Mouse (Mus musculus) testis, adult 2 months (tissue): ENCODE data around the gene Cbfa2t3. TPM values are rescaled to one million over a fixed set of nuclear protein-coding genes. Genes with fewer than 3 reads are reported as not detected.

Experiments
- H3K27ac ChIP-seq: fragments of 200-500 bp; 2 replicates; pipeline ENCODE4 v1.5.1; 2012; ENCODE audit warnings: low read depth, low read length; ENCODE audit not compliant: control insufficient read depth, insufficient read depth
- H3K27me3 ChIP-seq: fragments of 200-500 bp; 2 replicates; pipeline ENCODE4 v1.6.1; 2012; ENCODE audit warnings: mild to moderate bottlenecking, low read length, moderate library complexity; ENCODE audit not compliant: control insufficient read depth, insufficient read depth
- H3K36me3 ChIP-seq: fragments of 200-500 bp; 2 replicates; pipeline ENCODE4 v1.6.1; 2012; ENCODE audit warnings: mild to moderate bottlenecking, low read length; ENCODE audit not compliant: control insufficient read depth, insufficient read depth
- H3K4me1 ChIP-seq: fragments of 200-500 bp; 2 replicates; pipeline ENCODE4 v1.6.1; 2012; ENCODE audit warnings: low read length; ENCODE audit not compliant: control insufficient read depth, insufficient read depth
- H3K4me3 ChIP-seq: fragments of 200-500 bp; 2 replicates; pipeline ENCODE4 v1.5.1; 2012; ENCODE audit warnings: low read depth, mild to moderate bottlenecking, low read length, moderate library complexity, mixed read lengths; ENCODE audit not compliant: control insufficient read depth
- CTCF ChIP-seq: fragments of 200-500 bp; IDR thresholded peaks from 2 replicates; pipeline ENCODE4 v1.5.1; 2012; ENCODE audit warnings: low read depth, mild to moderate bottlenecking, inconsistent platforms, low read length, moderate library complexity; ENCODE audit not compliant: control insufficient read depth, insufficient read depth, insufficient replicate concordance
- POLR2A ChIP-seq: fragments of 200-500 bp; IDR thresholded peaks from 2 replicates; pipeline ENCODE4 v1.6.1; 2012; ENCODE audit warnings: low read depth, mild to moderate bottlenecking, inconsistent platforms, low read length, moderate library complexity; ENCODE audit not compliant: control insufficient read depth
- polyA plus RNA-seq: library from polyadenylated mRNA; depleted of rRNA; stranded (reverse); fragments of >200 nt; gene quantifications from 2 replicates; pipeline ENCODE4 v1.2.3, GENCODE M21; 2012; rRNA removed

Cbfa2t3 gene
- 0.53 and 0.59 TPM in 2 replicates for polyA plus RNA-seq

DNA sequence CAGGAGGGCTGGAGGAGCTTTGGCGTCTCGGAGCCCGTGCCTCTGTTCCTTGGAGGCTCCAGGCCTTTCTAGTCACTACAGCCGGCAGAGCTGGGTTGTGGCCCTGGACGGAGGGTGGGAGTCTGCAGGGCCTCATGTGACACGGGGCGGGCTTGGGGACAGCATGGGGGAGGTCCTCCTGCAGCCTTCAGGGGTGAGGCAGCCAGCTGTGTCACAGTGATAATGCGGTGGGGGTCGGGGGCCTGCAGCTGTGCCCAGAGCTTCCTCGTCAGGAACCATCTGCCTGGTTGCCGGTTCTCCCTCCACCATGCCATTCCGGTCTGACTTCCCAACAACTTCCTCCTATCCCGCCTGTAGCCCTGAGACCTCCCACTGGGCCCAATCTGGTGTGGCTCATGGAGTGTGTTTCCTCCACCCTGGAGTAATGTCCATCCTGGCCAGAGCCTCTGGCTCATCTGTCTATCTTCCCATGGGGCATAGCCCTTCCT, at the start of gene Cbfa2t3:
Gene Cbfa2t3, minus strand, starts transcription at position 105 of the 488 bp plus-strand sequence.
- H3K4me3 ChIP-seq: no peak within 1 kb of the TSS
- H3K27ac ChIP-seq: no peak within 1 kb of the TSS
- no peak for TF ChIP-seq CTCF
- TF ChIP-seq POLR2A: no peak
- H3K36me3 ChIP-seq: no peaks in the 10 kb centered on the region
- no peaks in the 10 kb centered on the region for H3K4me1 ChIP-seq
- no peaks in the 10 kb centered on the region for H3K27me3 ChIP-seq

DNA sequence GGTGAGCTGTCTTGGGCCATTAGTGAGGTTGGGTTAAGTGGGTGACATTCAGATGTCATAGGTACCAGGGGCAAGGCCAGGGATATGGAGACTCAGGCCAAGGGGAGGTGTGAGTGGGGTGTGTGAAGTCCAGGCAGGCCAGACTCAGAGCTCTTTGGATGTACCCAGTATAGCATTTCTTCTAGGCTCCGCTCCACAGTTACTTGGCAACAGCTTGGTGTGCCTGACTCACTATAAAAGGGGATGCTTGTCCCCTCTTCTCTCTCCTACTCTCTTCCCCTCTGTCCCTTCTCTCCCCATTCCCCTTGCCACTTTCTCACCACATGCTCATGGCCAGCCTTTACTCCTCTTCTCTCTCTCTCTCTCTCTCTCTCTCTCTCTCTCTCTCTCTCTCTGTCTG, 48.9 kb upstream of the Cbfa2t3 start:
- TF ChIP-seq CTCF: no peak
- no peak for TF ChIP-seq POLR2A
- no peak overlapping the region for H3K4me3 ChIP-seq
- H3K27me3 ChIP-seq: no peaks in the 10 kb centered on the region
- no peaks in the 10 kb centered on the region for H3K4me1 ChIP-seq
- H3K27ac ChIP-seq: no peak overlapping the region
- H3K36me3 ChIP-seq: no peaks in the 10 kb centered on the region

DNA sequence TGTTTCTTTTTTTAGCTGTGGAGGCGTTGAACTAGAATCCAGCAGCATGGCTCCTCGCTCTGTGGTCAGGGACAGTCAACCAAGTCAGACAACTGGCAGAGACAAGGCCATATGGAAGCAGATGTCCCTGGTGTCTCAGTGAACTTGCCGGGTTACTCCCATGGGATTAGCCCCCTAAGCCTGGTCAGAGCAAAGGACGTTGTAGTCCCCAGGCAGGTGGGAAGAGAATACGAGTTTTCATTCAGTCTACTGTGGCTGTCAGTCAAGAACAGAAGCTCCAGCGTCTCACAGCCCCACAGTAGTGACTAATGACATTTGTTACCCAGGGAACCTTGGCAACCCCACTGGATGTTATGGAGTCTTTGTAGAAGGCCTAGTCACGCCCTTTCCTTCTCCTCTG, 47.5 kb upstream of the Cbfa2t3 start:
- Histone ChIP-seq H3K27ac (no peak overlapping the region), H3K4me3 (no peak overlapping the region), H3K27me3 (no peaks in the 10 kb centered on the region), H3K36me3 (no peaks in the 10 kb centered on the region), H3K4me1 (no peaks in the 10 kb centered on the region)
- TF ChIP-seq POLR2A: no peak
- TF ChIP-seq CTCF: no peak

DNA sequence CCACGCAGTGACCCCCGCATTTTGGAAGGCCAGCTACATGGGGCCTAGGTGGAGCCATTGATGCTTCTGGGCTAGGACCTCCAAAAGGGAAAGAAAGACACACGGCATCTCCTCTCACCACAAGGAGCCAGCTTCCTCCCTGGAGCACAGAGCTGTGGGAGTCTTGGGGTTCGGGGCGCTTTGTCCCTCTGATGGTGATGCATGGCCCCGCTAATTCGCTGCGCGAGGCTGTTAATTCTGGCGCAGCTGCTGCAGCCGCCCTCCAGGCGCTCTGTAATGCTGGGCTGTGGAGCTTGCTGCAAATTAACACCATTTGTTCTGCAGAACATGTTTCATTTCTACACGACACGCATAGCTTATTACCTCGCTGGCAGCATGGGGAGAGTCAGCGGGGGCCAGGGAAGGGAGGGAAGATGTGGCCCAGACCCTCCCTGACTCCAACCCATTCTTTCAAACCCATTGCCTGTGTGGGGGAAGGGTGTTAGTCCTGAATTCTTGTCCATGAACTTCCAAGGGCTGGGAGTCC, 46.9 kb upstream of the Cbfa2t3 start:
- H3K27ac ChIP-seq: no peak overlapping the region

DNA sequence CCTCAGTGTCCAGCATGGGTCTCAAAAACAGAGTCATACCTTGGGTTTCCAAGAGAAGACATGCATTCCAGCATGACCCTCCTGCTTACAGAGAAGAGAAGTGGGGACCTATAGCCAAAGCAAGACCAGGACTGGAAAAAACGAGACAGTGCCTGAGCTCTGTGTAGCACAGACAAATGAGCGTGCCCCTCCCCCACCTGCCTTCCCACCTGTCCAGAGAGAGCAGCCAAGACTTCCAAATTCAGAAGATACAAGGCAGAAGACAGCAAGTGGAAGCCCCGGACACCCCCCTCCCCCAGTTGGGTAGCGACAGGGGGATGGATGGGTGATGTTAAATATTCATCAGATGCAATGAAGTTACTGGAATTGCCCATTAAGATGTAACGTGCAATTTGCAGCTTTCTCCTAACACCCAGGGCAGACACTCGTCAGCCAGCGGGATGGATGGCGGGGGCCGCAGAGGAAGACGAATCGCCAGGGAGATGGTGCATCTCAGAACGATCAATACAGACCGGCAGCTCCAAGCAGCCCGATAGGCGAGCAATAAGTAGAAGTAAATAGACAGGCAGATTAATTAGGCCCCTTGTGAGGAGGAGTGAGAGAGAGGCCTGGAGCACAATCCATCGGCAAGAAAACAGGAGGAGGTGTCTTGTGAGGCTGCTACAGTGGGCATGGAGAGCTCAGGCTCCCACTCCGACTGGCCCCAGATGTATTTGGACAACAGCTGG, 46.3 kb upstream of the Cbfa2t3 start:
- no peak for TF ChIP-seq CTCF
- no peak for TF ChIP-seq POLR2A
- no peaks in the 10 kb centered on the region for H3K36me3 ChIP-seq
- H3K4me1 ChIP-seq: no peaks in the 10 kb centered on the region
- H3K27me3 ChIP-seq: no peaks in the 10 kb centered on the region
- H3K4me3 ChIP-seq: no peak overlapping the region
- H3K27ac ChIP-seq: no peak overlapping the region

More for the DNA sequence above, 46.9 kb upstream of the Cbfa2t3 start:
- no peak for TF ChIP-seq POLR2A
- no peak for TF ChIP-seq CTCF
- Histone ChIP-seq H3K4me3 (no peak overlapping the region), H3K27me3 (no peaks in the 10 kb centered on the region), H3K4me1 (no peaks in the 10 kb centered on the region), H3K36me3 (no peaks in the 10 kb centered on the region)

DNA sequence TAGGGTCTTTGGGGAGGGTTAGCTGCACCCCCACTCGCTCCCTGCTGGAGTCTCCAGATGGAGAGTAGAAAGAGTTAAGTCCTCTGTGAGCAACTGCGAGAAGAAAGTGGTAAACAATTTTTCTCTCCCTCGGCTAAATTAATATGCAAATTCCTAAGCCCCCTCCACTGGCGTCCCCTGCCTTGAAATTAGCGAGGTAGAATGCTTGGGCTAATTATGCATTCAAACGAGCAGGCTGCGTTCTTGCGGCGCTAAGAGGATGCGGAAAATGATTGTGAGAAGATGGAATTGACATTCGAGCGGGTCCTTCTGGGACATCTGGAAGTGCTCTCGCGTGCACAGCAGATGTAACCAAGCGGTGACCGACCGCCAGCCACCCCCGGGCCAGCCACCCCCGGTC, 43.6 kb upstream of the Cbfa2t3 start:
- Histone ChIP-seq H3K36me3 (no peaks in the 10 kb centered on the region), H3K4me3 (no peak overlapping the region), H3K27me3 (no peaks in the 10 kb centered on the region), H3K4me1 (no peaks in the 10 kb centered on the region), H3K27ac (no peak overlapping the region)
- TF ChIP-seq CTCF (no peak), POLR2A (no peak)

DNA sequence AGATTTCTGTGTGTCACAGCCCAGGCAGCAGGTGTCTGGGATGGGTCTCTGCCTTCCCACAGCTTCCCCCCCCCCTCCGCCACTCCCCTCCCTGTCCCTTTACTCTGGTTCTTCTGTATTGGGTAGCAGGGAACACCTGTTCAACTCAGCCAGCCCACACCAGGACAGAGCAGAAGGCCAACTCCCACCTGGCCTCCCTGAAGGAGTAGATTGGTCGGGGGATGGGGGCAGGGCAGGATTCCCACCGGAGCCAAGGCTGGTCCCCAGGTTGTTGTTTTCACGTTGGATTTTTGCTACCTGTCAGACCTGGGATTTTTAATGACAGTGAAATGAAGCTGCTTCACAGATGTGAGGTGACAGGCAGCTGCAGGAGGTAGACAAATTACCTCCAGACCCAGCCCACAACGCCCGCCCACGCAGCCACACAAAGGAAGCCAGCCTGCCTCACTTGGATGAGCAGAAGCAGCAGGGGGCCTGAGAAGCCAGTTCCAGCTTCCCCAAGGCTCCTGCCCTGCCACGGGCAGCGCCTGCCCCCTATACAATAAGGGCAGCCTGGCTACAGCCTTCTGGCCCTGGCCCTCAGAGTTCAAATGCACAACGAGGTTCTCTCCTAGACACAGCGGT, 40.3 kb upstream of the Cbfa2t3 start:
- Histone ChIP-seq H3K27ac (no peak overlapping the region), H3K36me3 (no peaks in the 10 kb centered on the region), H3K4me1 (no peaks in the 10 kb centered on the region), H3K27me3 (no peaks in the 10 kb centered on the region), H3K4me3 (no peak overlapping the region)
- TF ChIP-seq CTCF (no peak), POLR2A (no peak)
